Mouse (Mus musculus): ENCODE results near the gene Atp10b. TPM values are rescaled to one million over a fixed set of nuclear protein-coding genes. Genes with fewer than 3 reads are reported as not detected.

Atp10b gene
- polyA plus RNA-seq, 1 experiment from 2014 or later: not detected

DNA sequence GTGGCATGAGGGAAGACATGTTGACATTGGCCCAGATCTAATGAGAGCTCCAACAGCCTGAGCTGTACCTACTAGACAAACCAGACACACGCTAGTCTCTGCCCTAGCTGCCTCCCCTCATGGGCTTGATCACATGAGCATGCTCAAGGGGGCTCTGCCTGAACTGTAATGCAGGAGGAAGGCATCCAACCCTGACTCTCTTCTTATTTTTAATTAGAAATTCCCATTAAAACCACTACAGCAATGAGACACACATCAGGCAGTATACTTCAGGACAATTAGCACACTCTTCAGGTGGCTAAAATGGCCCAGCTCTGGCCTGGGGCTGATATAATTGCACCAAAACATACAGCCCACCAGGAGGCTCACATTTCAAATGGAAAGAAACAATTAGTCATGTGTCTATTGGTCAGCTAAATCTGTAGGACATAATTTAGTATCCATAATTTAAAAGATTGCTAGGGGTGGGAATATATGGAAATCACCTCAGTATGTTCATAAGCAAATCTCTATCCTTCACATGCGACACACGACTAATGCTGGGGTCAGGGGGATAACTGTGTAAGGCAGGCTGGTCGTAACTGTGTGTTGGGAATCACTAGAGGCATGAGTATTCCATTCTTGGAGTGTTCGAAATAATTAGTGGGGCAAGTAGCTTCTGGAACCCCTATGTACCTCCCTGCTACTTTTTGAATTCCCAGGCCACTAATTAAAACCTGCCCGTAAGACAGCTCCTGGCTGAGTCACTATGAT lies 120.0 kb downstream of the Atp10b start:
- peak; percentile 25 for DNase-seq (ENCODE audit: extremely low spot score, low spot score)
- 75% methylated on average over 6 of the region's 6 CpGs for WGBS
- Histone ChIP-seq H3K27me3 (ENCODE audit: poor library complexity, severe bottlenecking) (no peaks in the 10 kb centered on the region), H3K4me1 (peaks cover 22% of the 10 kb centered on the region), H3K36me3 (replicated peaks) (no peaks in the 10 kb centered on the region), H3K9me3 (no peaks in the 10 kb centered on the region), H3K4me3 (no peak overlapping the region), H3K27ac (peak overlapping the region; percentile 71)

DNA sequence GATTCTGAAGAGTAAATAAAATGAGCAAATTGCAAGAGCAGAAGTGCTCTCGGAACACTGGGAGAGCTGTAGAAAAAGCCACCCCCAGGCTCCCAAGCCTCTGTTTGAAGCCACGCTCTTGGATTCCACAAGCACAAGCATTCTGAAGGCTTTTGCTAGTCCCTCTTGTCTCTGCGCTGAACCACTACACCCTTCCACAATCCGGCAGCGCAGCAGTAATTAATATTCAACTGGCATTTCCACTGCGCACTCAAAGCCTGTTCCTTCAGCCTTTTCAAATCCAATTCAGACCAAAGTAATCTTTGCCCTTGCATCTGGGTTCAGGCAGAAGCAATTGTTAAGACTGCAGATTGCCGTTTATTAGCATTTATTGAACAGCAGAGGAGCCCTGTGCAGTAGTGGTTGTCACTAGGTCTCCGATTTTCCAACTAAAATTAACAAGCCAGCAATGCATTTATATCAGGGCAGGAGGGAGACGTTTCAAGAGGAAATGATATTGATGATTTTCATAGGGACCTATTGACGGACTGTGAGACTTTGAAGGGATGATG lies 120.7 kb downstream of the Atp10b start:
- H3K36me3 ChIP-seq (replicated peaks): no peaks in the 10 kb centered on the region
- H3K27ac ChIP-seq: peak overlapping the region; percentile 71
- peaks cover 22% of the 10 kb centered on the region for H3K4me1 ChIP-seq
- H3K4me3 ChIP-seq: no peak overlapping the region
- no peaks in the 10 kb centered on the region for H3K9me3 ChIP-seq
- no peaks in the 10 kb centered on the region for H3K27me3 ChIP-seq (ENCODE audit: poor library complexity, severe bottlenecking)
- DNase-seq (ENCODE audit: extremely low spot score, low spot score): no peak
- WGBS: 70% methylated on average over 10 of the region's 10 CpGs

DNA sequence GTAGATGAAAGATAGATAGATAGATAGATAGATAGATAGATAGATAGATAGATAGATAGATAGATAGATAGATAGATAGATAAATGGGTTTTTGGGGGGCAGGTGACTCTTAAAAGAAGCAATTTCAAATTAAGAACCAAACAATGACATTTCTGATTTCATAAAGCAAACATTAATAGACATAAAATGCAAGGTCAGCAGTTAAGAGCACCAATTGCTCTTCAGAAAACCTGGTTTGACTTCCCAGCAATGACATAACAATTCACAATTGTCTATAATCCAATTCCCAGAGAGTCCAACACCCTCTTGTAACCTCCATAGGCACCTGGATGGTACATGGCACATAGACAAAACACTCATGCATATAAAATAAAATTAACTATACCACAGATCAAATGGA lies 124.2 kb downstream of the Atp10b start:
- no peak overlapping the region for H3K27ac ChIP-seq
- H3K9me3 ChIP-seq: no peaks in the 10 kb centered on the region
- H3K4me1 ChIP-seq: peaks cover 22% of the 10 kb centered on the region
- no peaks in the 10 kb centered on the region for H3K27me3 ChIP-seq (ENCODE audit: poor library complexity, severe bottlenecking)
- no peak for DNase-seq (ENCODE audit: extremely low spot score, low spot score)
- no peaks in the 10 kb centered on the region for H3K36me3 ChIP-seq (replicated peaks)
- H3K4me3 ChIP-seq: no peak overlapping the region

DNA sequence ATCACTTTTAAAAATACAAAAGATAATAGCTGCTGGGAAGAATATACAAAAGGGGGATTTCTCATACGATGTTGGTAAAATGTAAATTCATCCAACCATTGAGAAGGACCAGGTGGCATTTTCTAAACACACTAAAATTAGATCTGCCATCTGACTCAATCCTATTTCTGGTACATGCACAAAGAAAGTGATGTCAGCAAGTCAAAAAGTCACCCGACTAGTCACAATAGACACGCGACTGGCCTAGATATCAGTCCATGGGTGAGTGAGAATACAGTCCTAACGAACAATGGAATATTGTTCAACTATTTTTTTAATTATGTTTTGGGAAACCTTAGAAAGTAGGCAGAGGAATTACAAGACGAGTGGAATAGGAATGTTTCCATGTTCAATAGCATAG lies 147.9 kb downstream of the Atp10b start:
- 92% methylated on average over 6 of the region's 6 CpGs for WGBS
- H3K27ac ChIP-seq: no peak overlapping the region
- H3K4me1 ChIP-seq: no peaks in the 10 kb centered on the region
- peaks cover 4% of the 10 kb centered on the region; the same call in 1 of the 2 replicates for H3K9me3 ChIP-seq
- no peaks in the 10 kb centered on the region for H3K36me3 ChIP-seq (replicated peaks)
- H3K27me3 ChIP-seq (ENCODE audit: poor library complexity, severe bottlenecking): no peaks in the 10 kb centered on the region
- no peak overlapping the region for H3K4me3 ChIP-seq
- DNase-seq (ENCODE audit: extremely low spot score, low spot score): no peak

DNA sequence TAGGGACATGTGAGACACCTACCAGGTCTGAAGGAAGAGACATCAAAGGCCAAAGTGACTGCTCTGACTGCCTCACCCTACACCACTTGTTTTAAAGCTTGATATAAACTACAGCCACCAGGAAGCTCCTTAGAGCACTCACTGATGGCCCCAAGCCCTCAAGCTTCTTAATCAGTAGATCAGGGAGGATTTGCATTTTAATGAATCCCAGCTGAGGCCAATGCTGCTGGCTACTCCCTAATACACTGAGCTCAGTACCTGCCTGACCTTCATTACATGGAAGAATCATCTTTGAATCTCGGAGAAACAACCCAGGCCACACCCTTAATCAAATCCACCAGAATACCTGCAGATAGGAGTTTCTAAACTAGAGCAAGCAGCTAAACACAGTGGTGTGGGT lies 161.3 kb downstream of the Atp10b start:
- Histone ChIP-seq H3K36me3 (replicated peaks) (no peaks in the 10 kb centered on the region), H3K4me1 (peaks cover 5% of the 10 kb centered on the region; the same call in 1 of the 2 replicates), H3K27me3 (ENCODE audit: poor library complexity, severe bottlenecking) (no peaks in the 10 kb centered on the region), H3K4me3 (no peak overlapping the region), H3K9me3 (no peaks in the 10 kb centered on the region), H3K27ac (no peak overlapping the region)
- 37% methylated on average over 1 of the region's 1 CpGs for WGBS
- DNase-seq (ENCODE audit: extremely low spot score, low spot score): no peak

Other genes starting within 250 kb of the Atp10b start
- not detected in 2 replicates for gene Gm9972, start 114.1 kb upstream of the Atp10b start, polyA plus RNA-seq (2016; fragmentation: Nextera tagmentation; extraction: Ambion mirVana)

Data from forebrain, embryonic 10.5 days (tissue).